Mouse (Mus musculus): ENCODE data around the gene Ankrd35. TPM values are rescaled to one million over a fixed set of nuclear protein-coding genes. Genes with fewer than 3 reads are reported as not detected.

The Ankrd35 gene
- polyA plus RNA-seq, 1 experiment from 2014 or later, result 0.25 TPM

DNA sequence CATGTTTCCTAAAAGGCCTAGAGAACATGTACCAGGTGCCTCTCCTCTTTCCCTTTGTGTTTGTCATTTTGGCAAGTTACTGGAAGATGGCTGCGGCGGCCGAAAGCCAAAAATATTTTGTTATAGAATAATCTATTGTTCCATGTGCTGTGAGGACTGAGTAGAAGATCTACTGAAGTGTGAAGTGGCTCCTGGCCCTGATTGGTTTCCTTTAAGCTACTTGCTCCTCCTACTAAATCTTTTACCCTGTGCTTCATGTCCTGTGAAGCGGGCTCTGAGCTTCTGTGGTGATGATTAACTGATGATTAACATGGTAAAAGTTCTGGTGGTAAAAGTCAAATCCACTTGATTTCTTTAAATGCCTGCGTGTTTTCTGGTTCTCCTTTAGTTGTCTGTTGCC is 3.0 kb upstream of the Ankrd35 start:
- no peak overlapping the region for H3K9ac ChIP-seq (ENCODE audit: low read depth, low read length)
- H3K27me3 ChIP-seq (ENCODE audit: control insufficient read depth, insufficient read depth, low read length), result no peaks in the 10 kb centered on the region
- no peak overlapping the region for H3K27ac ChIP-seq (ENCODE audit: low read depth, low read length)
- H3K4me3 ChIP-seq (ENCODE audit: low read depth, low read length), result no peak overlapping the region
- DNase-seq (ENCODE audit: low spot score), result no peak
- H3K4me2 ChIP-seq (replicated peaks; ENCODE audit: low read depth, low read length), result no peak overlapping the region
- no peaks in the 10 kb centered on the region for H3K9me3 ChIP-seq (ENCODE audit: control insufficient read depth, low read length)
- peaks cover 2% of the 10 kb centered on the region; the same call in 1 of the 2 replicates for H3K4me1 ChIP-seq (replicated peaks; ENCODE audit: control insufficient read depth, insufficient read depth, low read length)
- ATAC-seq (ENCODE audit: low FRiP score), result no peak
- 88% methylated on average over 5 of the region's 5 CpGs for WGBS
- H3K36me3 ChIP-seq (ENCODE audit: control insufficient read depth, insufficient read depth, low read length), result no peaks in the 10 kb centered on the region

GRCm38 (mm10) chr3:96667316-96667715 is 2.6 kb upstream of the Ankrd35 start:
- WGBS, result 48% methylated on average over 1 of the region's 1 CpGs
- no peaks in the 10 kb centered on the region for H3K9me3 ChIP-seq (ENCODE audit: control insufficient read depth, low read length)
- no peak overlapping the region for H3K27ac ChIP-seq (ENCODE audit: low read depth, low read length)
- H3K9ac ChIP-seq (ENCODE audit: low read depth, low read length), result no peak overlapping the region
- no peaks in the 10 kb centered on the region for H3K36me3 ChIP-seq (ENCODE audit: control insufficient read depth, insufficient read depth, low read length)
- H3K4me1 ChIP-seq (replicated peaks; ENCODE audit: control insufficient read depth, insufficient read depth, low read length), result peaks cover 2% of the 10 kb centered on the region; the same call in 1 of the 2 replicates
- no peak overlapping the region for H3K4me2 ChIP-seq (replicated peaks; ENCODE audit: low read depth, low read length)
- H3K4me3 ChIP-seq (ENCODE audit: low read depth, low read length), result no peak overlapping the region
- no peak for DNase-seq (ENCODE audit: low spot score)
- H3K27me3 ChIP-seq (ENCODE audit: control insufficient read depth, insufficient read depth, low read length), result no peaks in the 10 kb centered on the region
- no peak for ATAC-seq (ENCODE audit: low FRiP score)

GRCm38 (mm10) chr3:96668424-96669067 is 1.4 kb upstream of the Ankrd35 start:
- no peaks in the 10 kb centered on the region for H3K27me3 ChIP-seq (ENCODE audit: control insufficient read depth, insufficient read depth, low read length)
- no peak overlapping the region for H3K27ac ChIP-seq (ENCODE audit: low read depth, low read length)
- 93% methylated on average over 5 of the region's 5 CpGs for WGBS
- no peaks in the 10 kb centered on the region for H3K36me3 ChIP-seq (ENCODE audit: control insufficient read depth, insufficient read depth, low read length)
- no peaks in the 10 kb centered on the region for H3K9me3 ChIP-seq (ENCODE audit: control insufficient read depth, low read length)
- H3K9ac ChIP-seq (ENCODE audit: low read depth, low read length), result no peak overlapping the region
- H3K4me3 ChIP-seq (ENCODE audit: low read depth, low read length), result no peak overlapping the region
- no peak for DNase-seq (ENCODE audit: low spot score)
- no peak overlapping the region for H3K4me2 ChIP-seq (replicated peaks; ENCODE audit: low read depth, low read length)
- no peak for ATAC-seq (ENCODE audit: low FRiP score)
- H3K4me1 ChIP-seq (replicated peaks; ENCODE audit: control insufficient read depth, insufficient read depth, low read length), result peaks cover 2% of the 10 kb centered on the region; the same call in 1 of the 2 replicates

DNA sequence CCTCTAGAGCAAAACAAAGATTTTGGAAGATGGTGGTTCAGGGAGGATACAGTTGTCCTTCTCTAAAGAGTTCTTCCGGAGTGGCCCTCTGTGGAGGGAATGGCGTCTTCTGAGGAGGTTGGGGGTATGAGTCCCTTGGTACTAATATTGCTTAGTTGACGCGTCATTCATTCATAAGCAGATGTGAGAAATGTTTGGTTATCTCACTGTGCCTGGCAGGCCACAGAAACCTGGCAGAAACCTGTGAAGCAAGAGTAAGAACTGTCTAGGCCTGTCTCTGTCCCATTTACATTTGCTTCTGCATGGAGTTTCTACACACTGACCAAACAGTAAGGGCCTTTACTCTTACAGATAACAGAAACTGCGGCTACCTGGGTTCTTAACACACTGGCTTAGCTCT is 1.6 kb downstream of the Ankrd35 start:
- H3K4me2 ChIP-seq (replicated peaks; ENCODE audit: low read depth, low read length), result no peak overlapping the region
- 91% methylated on average over 5 of the region's 5 CpGs for WGBS
- no peak for DNase-seq (ENCODE audit: low spot score)
- no peak overlapping the region for H3K4me3 ChIP-seq (ENCODE audit: low read depth, low read length)
- H3K36me3 ChIP-seq (ENCODE audit: control insufficient read depth, insufficient read depth, low read length), result no peaks in the 10 kb centered on the region
- no peaks in the 10 kb centered on the region for H3K27me3 ChIP-seq (ENCODE audit: control insufficient read depth, insufficient read depth, low read length)
- 0 out of 2 replicates have a peak, but pooled peaks cover 2% of the 10 kb centered on the region for H3K4me1 ChIP-seq (replicated peaks; ENCODE audit: control insufficient read depth, insufficient read depth, low read length)
- no peaks in the 10 kb centered on the region for H3K9me3 ChIP-seq (ENCODE audit: control insufficient read depth, low read length)
- H3K27ac ChIP-seq (ENCODE audit: low read depth, low read length), result no peak overlapping the region
- ATAC-seq (ENCODE audit: low FRiP score), result no peak
- H3K9ac ChIP-seq (ENCODE audit: low read depth, low read length), result no peak overlapping the region

GRCm38 (mm10) chr3:96673514-96673913 is 3.6 kb downstream of the Ankrd35 start:
- Histone ChIP-seq H3K27me3 (ENCODE audit: control insufficient read depth, insufficient read depth, low read length) (no peaks in the 10 kb centered on the region), H3K9ac (ENCODE audit: low read depth, low read length) (no peak overlapping the region), H3K36me3 (ENCODE audit: control insufficient read depth, insufficient read depth, low read length) (no peaks in the 10 kb centered on the region), H3K4me2 (replicated peaks; ENCODE audit: low read depth, low read length) (no peak overlapping the region), H3K4me3 (ENCODE audit: low read depth, low read length) (no peak overlapping the region), H3K27ac (ENCODE audit: low read depth, low read length) (no peak overlapping the region), H3K4me1 (replicated peaks; ENCODE audit: control insufficient read depth, insufficient read depth, low read length) (0 out of 2 replicates have a peak, but pooled peaks cover 2% of the 10 kb centered on the region), H3K9me3 (ENCODE audit: control insufficient read depth, low read length) (no peaks in the 10 kb centered on the region)
- WGBS, result 82% methylated on average over 4 of the region's 4 CpGs
- ATAC-seq (ENCODE audit: low FRiP score) (no peak), DNase-seq (ENCODE audit: low spot score) (no peak)

- no peak overlapping the region for H3K9ac ChIP-seq (ENCODE audit: low read depth, low read length)
- no peaks in the 10 kb centered on the region for H3K36me3 ChIP-seq (ENCODE audit: control insufficient read depth, insufficient read depth, low read length)
- H3K27ac ChIP-seq (ENCODE audit: low read depth, low read length), result no peak overlapping the region
- H3K27me3 ChIP-seq (ENCODE audit: control insufficient read depth, insufficient read depth, low read length), result no peaks in the 10 kb centered on the region
- no peak overlapping the region for H3K4me3 ChIP-seq (ENCODE audit: low read depth, low read length)
- no peak overlapping the region for H3K4me2 ChIP-seq (replicated peaks; ENCODE audit: low read depth, low read length)
- WGBS, result 60% methylated on average over 8 of the region's 8 CpGs
- no peak for DNase-seq (ENCODE audit: low spot score)
- 0 out of 2 replicates have a peak, but pooled peaks cover 2% of the 10 kb centered on the region for H3K4me1 ChIP-seq (replicated peaks; ENCODE audit: control insufficient read depth, insufficient read depth, low read length)
- no peaks in the 10 kb centered on the region for H3K9me3 ChIP-seq (ENCODE audit: control insufficient read depth, low read length)
- no peak for ATAC-seq (ENCODE audit: low FRiP score)
Measured at GRCm38 (mm10) chr3:96674442-96674841, 4.5 kb downstream of the Ankrd35 start.

GRCm38 (mm10) chr3:96675171-96675570 is 5.2 kb downstream of the Ankrd35 start:
- no peaks in the 10 kb centered on the region for H3K9me3 ChIP-seq (ENCODE audit: control insufficient read depth, low read length)

GRCm38 (mm10) chr3:96675690-96676089 is 5.8 kb downstream of the Ankrd35 start:
- DNase-seq (ENCODE audit: low spot score) (no peak), ATAC-seq (ENCODE audit: low FRiP score) (no peak)
- Histone ChIP-seq H3K4me3 (ENCODE audit: low read depth, low read length) (no peak overlapping the region), H3K4me2 (replicated peaks; ENCODE audit: low read depth, low read length) (no peak overlapping the region), H3K36me3 (ENCODE audit: control insufficient read depth, insufficient read depth, low read length) (no peaks in the 10 kb centered on the region), H3K27me3 (ENCODE audit: control insufficient read depth, insufficient read depth, low read length) (no peaks in the 10 kb centered on the region), H3K27ac (ENCODE audit: low read depth, low read length) (no peak overlapping the region), H3K9me3 (ENCODE audit: control insufficient read depth, low read length) (no peaks in the 10 kb centered on the region), H3K4me1 (replicated peaks; ENCODE audit: control insufficient read depth, insufficient read depth, low read length) (no peaks in the 10 kb centered on the region), H3K9ac (ENCODE audit: low read depth, low read length) (no peak overlapping the region)
- 36% methylated on average over 3 of the region's 3 CpGs for WGBS

More at GRCm38 (mm10) chr3:96675171-96675570, 5.2 kb downstream of the Ankrd35 start:
- DNase-seq (ENCODE audit: low spot score) (no peak), ATAC-seq (ENCODE audit: low FRiP score) (no peak)
- Histone ChIP-seq H3K36me3 (ENCODE audit: control insufficient read depth, insufficient read depth, low read length) (no peaks in the 10 kb centered on the region), H3K27me3 (ENCODE audit: control insufficient read depth, insufficient read depth, low read length) (no peaks in the 10 kb centered on the region), H3K4me1 (replicated peaks; ENCODE audit: control insufficient read depth, insufficient read depth, low read length) (0 out of 2 replicates have a peak, but pooled peaks cover 2% of the 10 kb centered on the region), H3K4me3 (ENCODE audit: low read depth, low read length) (no peak overlapping the region), H3K27ac (ENCODE audit: low read depth, low read length) (no peak overlapping the region), H3K4me2 (replicated peaks; ENCODE audit: low read depth, low read length) (no peak overlapping the region), H3K9ac (ENCODE audit: low read depth, low read length) (no peak overlapping the region)
- 86% methylated on average over 3 of the region's 3 CpGs for WGBS

GRCm38 (mm10) chr3:96678456-96678855 is 8.5 kb downstream of the Ankrd35 start:
- Histone ChIP-seq H3K27me3 (ENCODE audit: control insufficient read depth, insufficient read depth, low read length) (no peaks in the 10 kb centered on the region), H3K9ac (ENCODE audit: low read depth, low read length) (no peak overlapping the region), H3K4me3 (ENCODE audit: low read depth, low read length) (no peak overlapping the region), H3K9me3 (ENCODE audit: control insufficient read depth, low read length) (no peaks in the 10 kb centered on the region), H3K36me3 (ENCODE audit: control insufficient read depth, insufficient read depth, low read length) (no peaks in the 10 kb centered on the region), H3K4me1 (replicated peaks; ENCODE audit: control insufficient read depth, insufficient read depth, low read length) (no peaks in the 10 kb centered on the region), H3K27ac (ENCODE audit: low read depth, low read length) (no peak overlapping the region), H3K4me2 (replicated peaks; ENCODE audit: low read depth, low read length) (no peak overlapping the region)
- no peak for DNase-seq (ENCODE audit: low spot score)
- WGBS, result 66% methylated on average over 7 of the region's 7 CpGs
- ATAC-seq (ENCODE audit: low FRiP score), result no peak

Measured in hindbrain, embryonic 11.5 days (tissue).